Mouse (Mus musculus) liver (tissue): ENCODE results near the gene Stap2.

ENCODE experiments used
- DNase-seq: peaks from one replicate; pipeline ENCODE4 v3.0.0-alpha.2; 2020; ENCODE audit warnings: mixed read lengths

The Stap2 gene

GRCm38 (mm10) chr17:56024476-56024875 lies 19.1 kb upstream of the Stap2 start:
- no peak for DNase-seq

- DNase-seq = no peak
These were observed 18.0 kb upstream of the Stap2 start for GRCm38 (mm10) chr17:56023386-56023785.

GRCm38 (mm10) chr17:56022989-56023290 lies 17.6 kb upstream of the Stap2 start:
- DNase-seq = no peak

DNA sequence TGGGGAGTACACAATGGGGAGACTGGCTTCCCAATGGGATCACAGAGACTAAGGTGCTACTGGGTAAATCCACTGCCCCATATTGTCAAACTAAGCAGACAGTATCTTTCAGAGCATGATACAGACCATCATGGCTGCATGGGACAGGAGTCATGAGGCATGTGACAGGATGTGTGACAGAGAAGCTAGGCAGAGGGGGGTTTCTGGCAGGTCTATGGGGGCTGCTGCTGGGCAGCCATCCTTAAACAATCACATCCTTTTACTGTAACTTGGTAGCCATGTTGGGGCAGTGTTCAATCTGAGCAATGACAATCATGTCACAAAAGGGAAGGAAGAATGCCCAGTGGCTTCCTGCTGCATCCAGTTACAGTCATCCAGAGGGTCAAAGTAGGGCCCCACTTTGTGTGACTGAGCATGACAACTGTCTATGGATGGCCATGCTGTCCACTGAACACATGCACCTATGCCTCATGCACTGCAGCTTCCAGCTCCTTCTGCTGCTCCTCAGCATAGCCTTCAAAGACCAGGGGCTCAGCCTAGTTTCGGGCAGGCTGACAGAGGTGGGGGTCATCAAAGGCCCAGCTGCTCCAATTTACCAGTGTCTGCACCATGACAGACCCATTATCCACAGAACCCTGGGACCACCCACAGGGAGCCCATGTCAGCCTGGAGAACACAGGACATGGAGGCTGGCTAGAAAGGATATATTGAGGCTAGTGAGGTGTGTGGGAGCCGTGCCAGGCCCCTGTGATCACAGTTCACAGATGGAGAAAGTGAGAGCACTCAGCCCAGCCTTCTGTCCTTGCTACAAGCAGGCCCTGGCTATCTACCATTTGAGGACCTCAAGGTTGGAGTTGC lies 17.0 kb upstream of the Stap2 start:
- DNase-seq = no peak

DNA sequence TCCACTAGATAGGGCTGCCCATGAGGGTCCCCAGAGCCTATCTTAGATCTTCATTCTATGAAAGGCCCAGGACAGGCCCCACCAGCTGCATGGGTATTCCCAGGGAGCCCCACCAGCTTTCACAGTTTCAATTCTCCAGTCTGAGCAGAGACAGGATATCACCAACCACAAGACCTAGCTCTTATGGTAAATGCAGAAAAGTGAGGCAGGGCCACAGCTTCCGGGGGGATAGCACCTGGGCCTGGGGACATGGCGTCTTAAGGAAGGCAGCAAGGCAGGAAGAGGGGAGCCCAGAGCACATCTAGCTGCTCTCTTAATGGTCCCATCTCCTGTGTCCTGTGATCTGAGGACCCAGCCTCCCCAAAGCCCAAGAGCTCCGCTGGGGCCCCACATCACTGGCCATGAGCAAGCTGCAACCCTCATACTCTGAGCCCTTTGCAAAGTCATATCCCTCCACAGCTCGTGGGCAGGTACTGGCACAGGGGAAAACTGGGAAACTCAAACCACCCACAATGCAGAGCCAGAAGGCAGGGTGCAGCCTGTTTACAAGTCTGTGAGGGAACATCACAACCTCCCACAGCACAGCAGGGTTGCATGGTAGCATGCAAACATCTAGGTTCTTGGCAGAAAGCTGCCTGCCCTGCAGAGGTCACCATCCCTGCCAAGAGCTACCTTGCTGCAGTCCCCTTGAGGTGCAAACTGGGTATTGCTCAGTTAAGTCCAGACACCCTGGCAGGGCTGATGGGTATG lies 16.0 kb upstream of the Stap2 start:
- no peak for DNase-seq

DNA sequence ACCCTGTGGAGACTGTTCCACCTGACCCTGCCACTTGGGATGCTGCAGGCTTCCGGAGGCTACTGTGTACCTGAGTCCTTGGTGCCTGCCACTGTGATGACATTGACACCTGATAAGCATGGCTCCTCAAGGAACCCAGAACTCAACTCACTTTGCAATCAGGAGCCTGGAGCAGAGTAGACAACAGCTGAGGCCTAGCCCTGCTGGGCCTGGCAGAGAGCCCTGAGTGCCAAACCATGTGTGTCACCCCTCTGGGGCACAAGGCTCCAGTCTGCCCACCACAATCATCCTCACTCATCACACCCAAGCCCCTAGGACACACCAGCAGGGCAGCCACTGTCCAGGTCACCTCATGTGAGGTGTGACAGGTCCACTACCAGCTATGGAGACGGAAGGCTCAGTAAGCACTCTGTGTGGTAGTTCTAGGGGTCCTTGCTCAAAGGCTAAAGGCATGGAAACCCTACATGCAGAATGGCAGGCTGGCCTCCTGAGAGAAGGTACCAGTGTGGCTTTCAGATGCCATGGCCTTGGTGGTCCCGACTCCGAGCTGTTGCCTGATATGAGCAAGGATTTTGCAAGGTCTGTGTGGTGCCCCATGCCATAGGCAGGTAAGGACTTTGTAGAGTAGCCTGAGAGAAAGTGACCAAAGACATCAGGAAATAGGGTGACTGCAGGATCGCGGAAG lies 15.2 kb upstream of the Stap2 start:
- no peak for DNase-seq

DNA sequence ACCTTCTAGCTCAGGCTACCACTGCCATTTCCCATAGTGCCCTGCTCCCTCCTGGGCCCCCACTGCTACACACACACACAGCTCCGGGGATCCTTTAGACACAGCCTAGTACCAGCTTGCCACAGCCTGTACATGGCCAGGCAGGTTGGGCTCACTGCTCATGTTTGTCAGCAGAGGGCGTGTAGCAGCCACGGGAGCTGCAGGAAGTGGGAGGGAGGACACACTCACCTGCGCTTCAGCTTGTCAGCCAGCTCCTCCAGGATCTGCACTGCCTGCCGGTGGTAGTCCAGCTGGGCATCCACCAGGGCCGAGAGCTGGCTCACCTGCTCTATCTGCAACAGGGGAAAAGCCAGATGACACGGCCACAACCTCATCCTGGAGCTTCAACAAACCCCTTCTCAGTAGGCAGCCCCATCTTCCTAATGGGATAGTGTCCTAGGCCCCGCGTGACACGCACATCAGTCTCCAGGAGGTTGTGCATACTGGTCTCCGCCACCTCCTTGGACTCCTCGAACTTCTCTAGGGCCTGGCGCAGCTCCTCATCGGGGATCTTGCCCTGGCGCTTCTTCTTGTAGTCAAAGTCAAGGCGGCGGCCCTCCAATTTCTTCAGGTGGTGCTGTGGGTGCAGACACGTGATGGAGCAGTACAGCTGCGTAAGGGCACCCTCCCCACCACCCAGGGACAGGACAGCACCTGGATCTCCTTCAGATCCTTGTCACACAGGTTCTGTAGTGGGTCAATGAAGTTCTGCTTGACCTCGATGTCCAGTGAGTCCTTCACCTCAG lies 13.2 kb upstream of the Stap2 start:
- peak; percentile 37 for DNase-seq

GRCm38 (mm10) chr17:56017848-56018247 lies 12.5 kb upstream of the Stap2 start:
- DNase-seq = no peak

GRCm38 (mm10) chr17:56016793-56017785 lies 11.7 kb upstream of the Stap2 start:
- no peak for DNase-seq

DNA sequence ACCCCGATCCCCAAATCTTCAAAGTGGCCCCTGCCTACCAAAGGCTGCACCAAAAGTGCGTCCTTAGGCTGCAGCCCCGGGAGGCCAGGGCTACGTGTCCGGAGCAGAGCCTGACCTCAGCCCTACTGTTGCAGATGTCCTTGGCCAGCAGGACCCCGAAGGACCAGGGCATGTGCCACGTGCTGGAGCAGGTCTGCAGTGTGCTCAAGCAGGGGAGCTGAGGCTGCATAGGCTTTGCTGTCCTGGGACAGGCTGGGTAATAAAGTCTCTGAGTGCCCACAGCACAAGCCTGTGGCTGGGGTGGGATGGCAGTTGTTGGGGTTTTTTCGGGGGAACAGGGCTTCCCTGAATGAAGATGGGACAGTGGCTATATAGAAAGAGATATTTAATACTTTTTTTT lies 11.0 kb upstream of the Stap2 start:
- no peak for DNase-seq

- no peak for DNase-seq
These were observed 9.9 kb upstream of the Stap2 start for GRCm38 (mm10) chr17:56015293-56015692.

DNA sequence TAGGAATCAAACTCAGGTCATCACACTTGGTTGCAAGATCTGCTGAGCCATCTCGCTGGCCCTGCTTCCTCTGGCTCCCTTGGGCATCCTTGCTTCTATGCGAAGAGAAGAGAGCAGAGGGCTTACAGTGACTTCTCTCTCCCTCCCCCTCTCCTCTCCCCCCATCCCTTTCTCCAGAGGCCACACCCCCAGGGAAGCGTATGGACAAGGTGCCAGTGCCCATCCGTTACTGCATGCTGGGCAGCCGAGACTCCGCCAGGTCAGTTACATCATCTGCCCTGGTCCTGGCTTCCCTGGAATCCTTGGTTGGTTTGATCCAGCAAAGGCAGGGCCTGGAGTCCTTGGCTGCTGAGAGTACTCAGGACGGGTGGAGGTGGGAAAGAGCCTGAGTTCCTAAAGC lies 6.1 kb upstream of the Stap2 start:
- DNase-seq = no peak

DNA sequence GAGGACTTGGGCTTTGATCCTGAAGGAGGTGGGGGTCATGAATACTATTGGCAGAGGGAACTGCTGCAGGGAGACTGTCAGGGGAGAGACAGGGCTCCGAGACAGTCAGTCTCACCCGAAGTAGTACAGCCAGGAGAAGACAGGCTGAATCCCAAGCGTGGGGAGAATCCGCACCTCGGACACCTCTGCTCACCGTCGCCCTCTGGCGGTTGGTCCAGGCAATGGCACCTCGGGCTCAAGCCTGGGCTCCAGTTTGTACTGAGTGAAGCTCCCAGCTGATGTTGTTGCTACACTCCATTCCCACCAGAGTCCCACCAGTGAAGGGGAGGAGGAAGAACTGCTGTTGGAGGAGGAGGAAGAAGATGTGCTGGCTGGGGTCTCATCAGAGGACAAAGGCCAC lies 5.3 kb upstream of the Stap2 start:
- DNase-seq = peak; percentile 81

DNA sequence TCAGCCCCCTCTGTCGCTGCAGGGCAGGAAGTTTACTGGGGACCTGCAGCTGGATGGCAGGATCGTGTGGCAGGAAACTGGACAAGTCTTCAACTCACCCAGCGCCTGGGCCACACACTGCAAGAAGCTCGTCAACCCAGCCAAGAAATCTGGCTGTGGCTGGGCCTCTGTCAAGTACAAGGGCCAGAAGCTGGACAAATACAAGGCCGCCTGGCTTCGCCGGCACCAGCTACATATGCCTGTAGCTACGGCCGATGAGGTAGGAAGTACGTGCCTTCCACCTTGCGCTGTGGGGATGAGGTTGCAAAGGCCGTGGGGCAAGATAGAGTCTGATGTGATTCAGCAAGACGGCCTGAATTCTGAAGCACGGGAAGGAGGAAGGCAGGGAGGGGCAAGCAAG lies 4.9 kb upstream of the Stap2 start:
- no peak for DNase-seq

DNA sequence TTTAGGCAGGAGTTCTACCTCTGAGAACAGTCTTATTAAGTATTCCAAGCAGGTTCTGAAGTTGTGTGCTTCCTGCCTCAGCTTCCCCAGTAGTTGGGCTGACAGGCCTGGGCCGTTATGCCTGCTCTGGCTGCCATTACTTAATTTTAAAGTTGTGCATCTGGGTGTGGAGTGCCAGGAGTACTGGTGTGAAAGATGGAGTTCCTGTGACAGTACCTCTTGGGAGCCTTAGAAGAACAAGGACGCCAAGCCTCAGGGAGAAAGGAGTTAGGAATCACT lies 4.5 kb upstream of the Stap2 start:
- DNase-seq = no peak

DNA sequence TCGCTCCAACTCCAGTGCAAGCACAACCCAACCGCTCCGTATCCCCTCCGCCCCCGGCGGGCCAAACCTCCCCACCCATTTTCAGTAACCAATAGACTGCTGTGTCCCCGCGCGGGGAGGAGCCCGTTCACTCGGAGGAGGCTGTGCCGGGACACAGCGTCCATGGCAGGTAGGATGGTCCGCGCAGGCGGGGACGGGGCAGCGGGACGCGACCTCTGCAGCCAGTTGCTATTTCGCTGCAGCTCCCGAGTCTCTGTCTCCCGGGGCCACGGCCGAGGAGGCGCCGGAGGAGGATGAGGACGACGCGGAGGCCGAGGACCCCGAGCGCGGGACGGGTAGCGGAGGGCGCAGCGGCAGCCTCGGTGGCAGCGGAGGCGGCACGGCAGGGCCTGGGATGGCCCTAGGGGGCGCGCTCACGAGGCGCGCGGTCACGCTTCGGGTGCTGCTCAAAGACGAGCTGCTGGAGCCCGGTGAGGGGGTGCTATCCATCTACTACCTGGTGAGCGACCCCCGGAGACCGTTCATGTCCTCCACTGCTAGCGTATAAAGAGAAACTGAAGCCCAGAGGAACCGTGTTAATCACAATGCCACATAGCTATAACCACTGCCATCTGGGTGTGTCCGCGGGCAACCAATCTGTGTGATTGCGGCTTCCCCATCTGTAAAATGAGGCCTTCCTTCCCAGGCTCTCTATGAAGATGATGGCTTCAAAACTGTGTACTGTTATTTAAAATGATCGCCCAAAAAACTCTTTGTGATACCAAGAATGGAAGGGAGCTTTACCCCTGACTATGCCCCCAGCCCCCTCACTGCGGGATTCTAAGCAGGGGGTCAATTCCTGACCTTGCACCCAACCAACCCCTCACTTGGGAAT lies 3.9 kb upstream of the Stap2 start:
- peak; percentile 93 for DNase-seq

DNA sequence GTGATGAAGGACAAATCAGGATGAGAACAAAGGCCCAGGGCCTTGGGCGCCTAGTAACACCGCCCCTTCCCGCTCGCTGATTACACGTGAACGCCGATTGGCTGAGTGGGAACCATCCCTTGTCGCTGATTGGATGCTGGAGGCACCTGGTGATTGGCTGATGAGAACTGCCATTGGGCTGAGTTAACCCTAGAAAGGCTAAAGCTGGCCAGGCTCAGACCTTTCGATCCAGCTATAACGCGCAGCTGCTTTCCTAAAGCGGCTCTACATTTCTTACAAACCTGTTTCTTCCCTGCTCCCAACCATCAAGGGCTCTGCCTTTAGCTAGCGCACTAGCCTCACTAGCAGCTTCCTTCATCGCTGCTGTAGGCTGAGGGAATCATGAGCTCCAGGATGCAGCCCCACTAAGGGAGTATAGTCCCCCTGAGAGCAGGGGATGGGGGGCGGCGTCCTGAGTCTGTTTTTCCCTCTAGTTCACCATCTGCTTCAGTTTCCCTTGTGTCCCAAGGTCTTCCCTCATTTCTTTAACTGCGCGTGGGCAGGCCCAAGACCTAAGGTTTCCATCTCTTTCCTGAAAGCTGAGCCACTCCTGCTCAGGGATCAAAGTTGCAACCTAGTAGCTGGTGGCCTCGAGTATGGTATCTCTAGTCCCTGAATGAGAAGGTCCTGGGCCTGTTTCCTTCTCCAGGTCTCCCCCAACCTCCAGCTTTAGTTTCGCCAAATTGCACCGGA lies 3.1 kb upstream of the Stap2 start:
- DNase-seq = peak; percentile 92

- no peak for DNase-seq
These were observed 2.3 kb upstream of the Stap2 start for GRCm38 (mm10) chr17:56007444-56008355.

DNA sequence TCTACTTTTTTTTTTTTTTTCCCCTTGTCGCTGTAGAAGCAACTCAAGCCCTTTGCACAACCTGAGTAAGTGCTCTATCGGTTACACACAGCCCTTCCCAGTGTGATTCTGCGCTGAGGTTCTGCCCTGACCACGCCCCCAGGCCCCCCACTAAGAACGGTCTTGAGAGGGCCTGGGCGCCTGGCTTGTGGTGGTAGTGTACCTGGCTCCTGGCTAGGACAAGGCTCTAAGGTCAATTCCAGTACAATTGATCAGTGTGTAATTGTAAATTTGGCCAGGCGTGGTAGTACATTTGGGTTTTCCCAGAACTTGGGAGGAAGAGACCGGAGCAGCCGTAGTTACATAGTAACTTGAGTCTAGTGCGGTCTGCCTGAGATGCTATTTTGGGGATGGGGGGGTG lies 1.6 kb upstream of the Stap2 start:
- no peak for DNase-seq
